Mouse (Mus musculus) olfactory bulb, adult 2 months (tissue): ENCODE data around the gene Smim15. TPM values are rescaled to one million over a fixed set of nuclear protein-coding genes. Genes with fewer than 3 reads are reported as not detected.

Experiments
- H3K27ac ChIP-seq: fragments of 200-500 bp; 2 replicates; pipeline ENCODE4 v1.5.1; 2012; ENCODE audit warnings: low read depth, low read length; ENCODE audit not compliant: insufficient read depth
- H3K4me1 ChIP-seq: fragments of 200-500 bp; 2 replicates; pipeline ENCODE4 v1.6.1; 2012; ENCODE audit warnings: low read length; ENCODE audit not compliant: control insufficient read depth, insufficient read depth
- H3K4me3 ChIP-seq: fragments of 200-500 bp; 2 replicates; pipeline ENCODE4 v1.5.1; 2012; ENCODE audit warnings: mild to moderate bottlenecking, low read depth, low read length, moderate library complexity; ENCODE audit not compliant: insufficient read depth
- CTCF ChIP-seq: fragments of 200-500 bp; IDR thresholded peaks from 2 replicates; pipeline ENCODE4 v1.5.1; 2012; ENCODE audit warnings: low read depth, mild to moderate bottlenecking, low read length, moderate library complexity; ENCODE audit not compliant: insufficient read depth
- POLR2A ChIP-seq: fragments of 200-500 bp; IDR thresholded peaks from 2 replicates; pipeline ENCODE4 v1.6.1; 2012; ENCODE audit warnings: mild to moderate bottlenecking, low read depth, low read length, moderate library complexity; ENCODE audit not compliant: insufficient read depth
- WGBS: fragments of 180-500 bp; shearing (Covaris S2); methylation state at CpG from one replicate; pipeline ENCODE4 v1.1.7; 2018; 5-methylcytosine and 5-hydroxymethylcytosine counted together
- polyA plus RNA-seq: library from polyadenylated mRNA; stranded (reverse); fragments of >200 nt; gene quantifications from 2 replicates; pipeline ENCODE4 v1.2.4, GENCODE M21; 2012; ENCODE audit warnings: low replicate concordance; ENCODE audit not compliant: missing spikeins, insufficient read depth, insufficient read length

Smim15 gene
- polyA plus RNA-seq, 1 experiment = not detected

DNA sequence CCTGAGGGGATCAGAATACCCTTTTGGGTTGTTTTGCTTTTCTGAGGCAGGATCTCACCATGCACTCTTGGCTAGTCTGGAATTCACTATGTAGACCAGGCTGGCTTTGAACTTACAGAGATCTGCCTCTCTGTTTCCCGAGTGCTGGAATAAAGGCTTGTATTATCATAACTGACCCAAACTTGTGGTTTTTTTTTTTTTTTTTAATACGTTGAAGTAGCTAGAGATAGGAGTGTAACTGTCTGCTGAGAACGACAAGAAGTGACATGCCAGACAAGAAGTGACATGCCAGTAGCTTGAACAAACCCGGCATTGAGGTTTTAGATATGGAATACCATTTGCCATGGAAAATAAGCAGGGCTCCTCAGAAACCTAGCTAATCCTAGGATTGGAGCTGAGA is 11.5 kb upstream of the Smim15 start:
- Histone ChIP-seq H3K4me1 (no peaks in the 10 kb centered on the region), H3K27ac (no peak overlapping the region), H3K4me3 (no peak overlapping the region)
- 91% methylated on average over 4 of the region's 4 CpGs for WGBS
- TF ChIP-seq CTCF (no peak), POLR2A (no peak)

DNA sequence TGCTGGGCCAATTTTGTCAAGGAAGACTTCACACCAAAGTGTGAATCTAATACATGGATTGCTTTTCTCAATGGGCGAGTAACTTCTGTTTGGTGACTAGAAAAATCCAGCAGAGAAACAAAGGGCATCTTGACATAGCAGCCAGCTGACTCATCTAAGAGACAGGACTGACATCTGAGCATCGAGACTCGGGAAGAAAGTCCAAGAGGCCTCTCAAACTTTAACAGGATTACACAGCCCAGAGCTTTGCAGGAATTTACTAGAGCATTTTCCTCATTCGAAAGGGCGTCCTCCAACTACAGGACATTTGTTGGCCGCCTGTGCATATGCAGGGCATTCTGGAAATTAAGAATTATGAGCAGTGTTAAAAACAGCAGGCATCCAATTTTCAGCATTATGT is 4.9 kb upstream of the Smim15 start:
- TF ChIP-seq CTCF = no peak
- TF ChIP-seq POLR2A = no peak
- H3K27ac ChIP-seq = no peak overlapping the region
- H3K4me1 ChIP-seq = peaks cover 3% of the 10 kb centered on the region
- WGBS = 83% methylated on average over 6 of the region's 6 CpGs
- H3K4me3 ChIP-seq = no peak overlapping the region

DNA sequence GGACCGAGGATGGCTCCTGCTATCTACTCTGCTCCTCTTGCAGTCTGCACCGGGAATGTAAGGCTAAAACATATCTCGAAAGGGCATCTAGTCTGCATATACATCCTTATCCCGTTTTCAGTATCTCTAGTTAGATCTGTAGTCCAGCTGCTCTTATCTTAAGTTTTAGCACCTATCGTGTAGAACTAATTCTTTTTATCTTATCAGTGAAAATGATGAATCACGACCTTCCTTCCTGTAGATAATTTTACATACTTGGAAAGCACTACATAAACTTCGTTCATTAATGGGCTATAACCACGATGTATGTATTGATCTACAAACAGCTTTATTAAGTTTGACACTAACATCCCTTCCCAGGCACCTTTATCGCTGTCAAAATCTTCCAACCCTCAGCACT is 4.3 kb upstream of the Smim15 start:
- no peak overlapping the region for H3K27ac ChIP-seq
- peaks cover 3% of the 10 kb centered on the region for H3K4me1 ChIP-seq
- 93% methylated on average over 9 of the region's 9 CpGs for WGBS
- no peak overlapping the region for H3K4me3 ChIP-seq
- TF ChIP-seq CTCF = no peak
- no peak for TF ChIP-seq POLR2A

DNA sequence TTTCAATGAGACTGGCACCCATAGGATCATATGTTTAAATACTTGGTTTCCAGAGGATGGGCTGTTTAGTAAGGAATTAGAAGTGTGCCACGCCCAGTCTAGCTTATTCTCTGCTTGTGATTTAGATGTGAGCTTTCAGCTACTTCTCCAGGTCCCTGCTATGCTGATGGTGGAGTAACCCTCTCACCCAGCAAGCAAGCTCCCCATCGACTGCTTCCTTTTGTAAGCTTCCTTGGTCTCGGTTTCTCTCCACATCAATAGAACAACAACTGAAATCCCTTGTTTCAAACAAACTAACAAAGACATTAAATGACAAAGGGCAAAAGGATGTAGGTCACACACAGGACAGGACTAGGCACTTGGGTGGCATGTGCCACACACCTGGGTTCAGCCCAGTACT is 3.8 kb upstream of the Smim15 start:
- no peak overlapping the region for H3K4me3 ChIP-seq
- H3K4me1 ChIP-seq = peaks cover 3% of the 10 kb centered on the region
- WGBS = 88% methylated on average over 3 of the region's 3 CpGs
- no peak for TF ChIP-seq POLR2A
- TF ChIP-seq CTCF = no peak
- no peak overlapping the region for H3K27ac ChIP-seq

DNA sequence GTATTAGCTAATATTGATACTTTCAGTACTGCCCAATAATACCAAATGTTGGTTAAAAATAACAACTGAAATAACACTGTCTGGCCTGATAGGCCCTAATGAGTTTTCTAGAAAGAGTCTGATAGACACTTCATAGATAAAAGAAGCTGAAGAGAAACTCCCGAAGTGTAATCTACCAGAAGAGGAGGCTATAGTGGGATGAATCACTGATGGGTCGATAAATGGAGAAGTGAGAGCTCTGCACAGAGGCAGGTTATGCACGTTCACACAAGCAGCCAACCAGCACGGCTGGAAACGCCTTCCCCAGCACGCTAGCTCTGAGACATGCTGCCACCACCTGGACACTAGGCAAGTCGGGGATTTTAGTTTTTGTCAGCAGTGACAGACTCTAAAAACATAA is 2.9 kb upstream of the Smim15 start:
- WGBS = 8% methylated on average over 7 of the region's 7 CpGs
- Histone ChIP-seq H3K4me3 (no peak overlapping the region), H3K4me1 (peaks cover 3% of the 10 kb centered on the region), H3K27ac (no peak overlapping the region)
- no peak for TF ChIP-seq POLR2A

DNA sequence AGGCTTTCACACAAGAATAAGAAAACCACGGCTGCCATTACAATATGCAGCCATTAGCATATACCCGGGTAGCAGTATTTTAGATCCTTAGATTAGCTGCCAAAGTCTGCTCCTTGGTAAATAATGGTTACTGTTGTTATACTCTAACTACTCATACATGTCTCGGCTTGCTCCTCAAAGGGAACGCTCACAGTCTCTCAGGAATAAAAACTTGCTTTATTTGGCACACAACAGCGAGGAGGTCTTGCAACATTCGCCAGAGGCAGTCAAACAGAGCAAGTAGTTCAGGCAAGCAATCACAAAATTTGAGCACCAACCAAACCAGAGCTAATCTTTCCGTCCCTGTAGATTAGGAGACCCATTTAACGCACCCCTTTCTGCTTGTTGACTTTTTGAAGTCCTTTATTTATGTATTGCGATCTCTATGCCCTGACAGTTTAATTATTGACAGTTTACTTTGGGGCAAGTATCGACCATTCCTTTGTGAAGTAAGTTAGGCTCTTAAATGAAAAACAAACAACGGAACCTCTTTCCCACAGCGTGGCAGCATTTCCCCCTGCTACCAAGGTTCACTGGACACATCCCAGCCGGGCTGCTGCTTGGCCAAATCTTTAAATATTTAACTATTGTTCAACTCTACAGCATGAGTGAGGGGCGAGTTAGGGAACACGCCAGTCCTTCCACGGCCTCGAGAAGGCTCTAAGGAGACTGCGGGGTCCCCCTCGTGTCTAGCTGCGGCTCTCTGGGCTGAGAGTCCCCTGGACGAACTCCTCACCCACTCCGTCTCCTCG is 620 bp upstream of the Smim15 start:
- no peak for TF ChIP-seq CTCF
- TF ChIP-seq POLR2A = no peak
- WGBS = under 1% methylated on average over 23 of the region's 23 CpGs
- H3K27ac ChIP-seq = peak overlapping the region; percentile 67
- peak overlapping the region; percentile 85 for H3K4me3 ChIP-seq
- peaks cover 3% of the 10 kb centered on the region for H3K4me1 ChIP-seq

DNA sequence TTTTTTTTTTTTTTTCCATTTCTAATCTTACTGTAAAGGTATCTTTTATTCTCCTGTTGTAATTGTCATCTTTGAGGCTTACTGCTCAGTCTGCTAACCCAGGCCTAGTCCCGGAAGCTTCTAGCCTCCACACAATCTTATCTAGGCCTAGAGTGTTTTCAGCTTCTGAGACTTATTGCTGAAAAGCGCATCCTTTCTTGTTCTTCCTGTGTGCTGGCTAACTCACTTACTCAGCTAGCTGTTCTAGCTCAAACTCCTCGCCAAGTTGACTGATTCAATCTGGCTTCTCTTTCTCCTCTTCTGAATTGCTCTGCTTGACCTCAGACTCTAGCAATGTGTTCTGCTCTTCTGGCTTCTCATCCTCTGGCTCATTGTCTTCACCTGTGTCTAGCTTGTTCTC is 1.4 kb downstream of the Smim15 start:
- WGBS = 94% methylated on average over 3 of the region's 3 CpGs
- TF ChIP-seq CTCF = no peak
- no peak for TF ChIP-seq POLR2A
- H3K27ac ChIP-seq = no peak overlapping the region
- H3K4me1 ChIP-seq = peaks cover 3% of the 10 kb centered on the region
- no peak overlapping the region for H3K4me3 ChIP-seq

DNA sequence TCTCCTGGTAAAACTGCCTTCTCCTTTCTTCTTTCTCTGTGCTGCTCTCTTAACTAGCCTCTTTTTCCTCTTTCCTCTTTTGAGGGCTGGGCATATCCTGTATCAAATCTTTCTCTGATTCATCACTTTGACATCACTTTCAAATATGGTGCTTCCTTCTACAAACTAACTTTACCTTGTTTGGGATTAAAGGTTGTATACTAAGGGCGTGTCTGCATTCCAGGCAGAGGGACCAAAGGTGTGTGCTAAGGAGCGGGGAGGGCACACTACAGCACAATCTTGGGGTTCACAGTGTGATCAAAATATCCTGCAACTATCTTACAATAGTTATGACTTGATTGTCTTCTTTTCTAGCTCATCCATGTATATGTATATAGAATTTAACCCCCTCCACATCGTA is 1.8 kb downstream of the Smim15 start:
- 96% methylated on average over 3 of the region's 3 CpGs for WGBS
- no peak overlapping the region for H3K4me3 ChIP-seq
- H3K4me1 ChIP-seq = no peaks in the 10 kb centered on the region
- H3K27ac ChIP-seq = no peak overlapping the region
- TF ChIP-seq CTCF = no peak

DNA sequence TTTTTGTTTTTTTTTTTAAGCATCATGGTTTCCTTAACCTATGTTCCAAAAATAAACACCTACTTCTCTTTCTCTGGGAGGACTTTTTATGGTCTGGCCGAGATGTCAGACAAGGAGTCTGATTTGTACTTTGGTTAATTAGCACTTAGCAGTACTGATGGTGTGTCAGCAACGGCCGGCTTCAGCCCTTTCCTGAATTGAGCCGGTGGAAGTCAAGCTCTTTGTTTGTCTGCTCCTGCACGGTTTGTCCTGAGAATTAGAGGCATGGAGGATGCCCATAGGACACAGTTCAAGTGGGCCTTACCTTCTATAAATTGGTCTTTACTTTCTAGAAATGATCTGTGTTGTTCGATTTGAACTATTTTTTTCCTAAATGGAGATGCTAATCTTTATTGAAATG is 2.6 kb downstream of the Smim15 start:
- no peak overlapping the region for H3K27ac ChIP-seq
- no peak overlapping the region for H3K4me3 ChIP-seq
- no peaks in the 10 kb centered on the region for H3K4me1 ChIP-seq
- TF ChIP-seq CTCF (no peak), POLR2A (no peak)
- WGBS = 57% methylated on average over 6 of the region's 6 CpGs

DNA sequence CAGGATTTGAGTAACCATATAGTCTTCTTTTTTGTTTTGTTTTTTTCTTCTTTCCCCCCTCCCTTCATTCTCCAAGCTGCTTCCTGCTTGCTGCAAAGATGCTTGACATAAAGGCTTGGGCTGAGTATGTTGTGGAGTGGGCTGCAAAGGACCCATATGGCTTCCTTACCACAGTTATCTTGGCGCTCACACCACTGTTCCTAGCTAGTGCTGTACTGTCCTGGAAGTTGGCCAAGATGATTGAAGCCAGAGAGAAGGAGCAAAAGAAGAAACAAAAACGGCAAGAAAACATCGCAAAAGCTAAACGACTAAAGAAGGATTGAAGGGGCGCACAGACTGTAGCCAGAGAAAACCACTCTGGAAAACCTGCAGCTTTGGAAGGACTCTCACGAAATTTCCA is 3.1 kb downstream of the Smim15 start:
- no peak for TF ChIP-seq CTCF
- TF ChIP-seq POLR2A = no peak
- WGBS = 69% methylated on average over 6 of the region's 6 CpGs
- no peaks in the 10 kb centered on the region for H3K4me1 ChIP-seq
- no peak overlapping the region for H3K27ac ChIP-seq
- H3K4me3 ChIP-seq = no peak overlapping the region
